Mouse (Mus musculus) left cerebral cortex, postnatal 14 days (tissue): ENCODE data around the gene Lsm14b. TPM values are rescaled to one million over a fixed set of nuclear protein-coding genes. Genes with fewer than 3 reads are reported as not detected.

ENCODE experiments used
- DNase-seq, 2 experiments: peaks; one replicate each; pipeline ENCODE4 v3.0.0; 2021 to 2022; ENCODE audit warnings: low spot score in 2 of 2, mixed read lengths in 1 of 2
- intact Hi-C: fragments of 180-260 bp; cut with DNase I; formaldehyde crosslinking; loops from one replicate; pipeline ENCODE4 v1.15.1; 2025
- total RNA-seq, 2 experiments: library from RNA; stranded (reverse); gene quantifications; 2 replicates each; pipeline ENCODE4 v1.2.3; 2021

The Lsm14b gene
- total RNA-seq, 2 experiments from 2014 or later, result 129 to 133 TPM

- DNase-seq, result no peak
- intact Hi-C loops, result no loop called here
Measured at GRCm38 (mm10) chr2:180010686-180011085, 14.1 kb upstream of the Lsm14b start.

GRCm38 (mm10) chr2:180011370-180011769 is 13.4 kb upstream of the Lsm14b start:
- no peak for DNase-seq
- intact Hi-C loops, result no loop called here

GRCm38 (mm10) chr2:180013686-180014085 is 11.1 kb upstream of the Lsm14b start:
- no peak for DNase-seq
- intact Hi-C loops, result no loop called here

GRCm38 (mm10) chr2:180017632-180018031 is 7.2 kb upstream of the Lsm14b start:
- no peak for DNase-seq

GRCm38 (mm10) chr2:180018573-180018972 is 6.2 kb upstream of the Lsm14b start:
- no peak for DNase-seq

More at GRCm38 (mm10) chr2:180017632-180018031, 7.2 kb upstream of the Lsm14b start:
- intact Hi-C loops, result no loop called here

GRCm38 (mm10) chr2:180020091-180020661 is 4.6 kb upstream of the Lsm14b start:
- peak in 1 of 2 experiments; percentile 52 for DNase-seq

More at GRCm38 (mm10) chr2:180018573-180018972, 6.2 kb upstream of the Lsm14b start:
- intact Hi-C loops, result no loop called here

GRCm38 (mm10) chr2:180020919-180021318 is 3.9 kb upstream of the Lsm14b start:
- DNase-seq, result no peak
- intact Hi-C loops, result no loop called here

More at GRCm38 (mm10) chr2:180020091-180020661, 4.6 kb upstream of the Lsm14b start:
- intact Hi-C loops, result no loop called here

- intact Hi-C loops, result no loop called here
- no peak for DNase-seq
Measured at GRCm38 (mm10) chr2:180022751-180023150, 2.0 kb upstream of the Lsm14b start.

- DNase-seq, result peak; percentile 12 to 39
- intact Hi-C loops, result loop anchor here (1.0 to 2.0 kb wide), 2 partner anchors 17 to 48 kb away; partner anchors contain the start of genes Psma7, Ss18l1 and Taf4
Measured at GRCm38 (mm10) chr2:180025135-180025860, 511 bp downstream of the Lsm14b start.

- no peak for DNase-seq
Measured at GRCm38 (mm10) chr2:180025861-180026200, 1.0 kb downstream of the Lsm14b start.

GRCm38 (mm10) chr2:180027768-180028167 is 3.0 kb downstream of the Lsm14b start:
- DNase-seq, result peak in 1 of 2 experiments; percentile 2
- intact Hi-C loops, result loop anchor here (2.0 kb wide), 1 partner anchor 111 kb away; no protein-coding TSS in a partner anchor

More at GRCm38 (mm10) chr2:180025861-180026200, 1.0 kb downstream of the Lsm14b start:
- intact Hi-C loops, result loop anchor here (1.0 to 2.0 kb wide), 3 partner anchors 16 to 109 kb away; partner anchors contain the start of genes Psma7, Ss18l1 and Taf4

- DNase-seq, result no peak
- intact Hi-C loops, result no loop called here
Measured at GRCm38 (mm10) chr2:180031270-180031669, 6.5 kb downstream of the Lsm14b start.

GRCm38 (mm10) chr2:180032925-180033324 is 8.1 kb downstream of the Lsm14b start:
- intact Hi-C loops, result no loop called here
- DNase-seq, result no peak

- no peak for DNase-seq
- intact Hi-C loops, result no loop called here
Measured at GRCm38 (mm10) chr2:180033956-180034355, 9.2 kb downstream of the Lsm14b start.

- intact Hi-C loops, result no loop called here
- no peak for DNase-seq
Measured at GRCm38 (mm10) chr2:180034753-180035152, 10.0 kb downstream of the Lsm14b start.

GRCm38 (mm10) chr2:180040406-180040805 is 15.6 kb downstream of the Lsm14b start:
- intact Hi-C loops, result loop anchor here (5.0 kb wide), 1 partner anchor 63 kb away; the partner anchor contains the start of gene Taf4
- no peak for DNase-seq

- intact Hi-C loops, result loop anchor here (1.0 to 5.0 kb wide), 2 partner anchors 16 to 64 kb away; partner anchors contain the start of gene Taf4
- peak in 1 of 2 experiments; percentile 54 for DNase-seq
Measured at GRCm38 (mm10) chr2:180041577-180042255, 16.9 kb downstream of the Lsm14b start.

- intact Hi-C loops, result loop anchor here (1.0 to 5.0 kb wide), 2 partner anchors 17 to 65 kb away; partner anchors contain the start of gene Taf4
- DNase-seq, result peak; percentile 89 to 94
Measured at GRCm38 (mm10) chr2:180042256-180042857, 17.6 kb downstream of the Lsm14b start, which contains the start of the genes Psma7 and Ss18l1. Psma7 (minus strand) TSS chr2:180042433. Ss18l1 (plus strand) TSS chr2:180042509.

GRCm38 (mm10) chr2:180042858-180043515 is 18.2 kb downstream of the Lsm14b start:
- DNase-seq, result peak; percentile 72 to 81
- intact Hi-C loops, result loop anchor here (1.0 to 5.0 kb wide), 2 partner anchors 18 to 66 kb away; partner anchors contain the start of gene Taf4
